25 mouse cellular contexts compared by ENCODE assay signal in genomic region chr16:11500061-11500460, GRCm38 (mm10).
DNase-seq lines count a peak whose midpoint lies in the region; ATAC-seq and TF ChIP-seq lines count a peak whose summit lies in the region.
"Had no signal": no experiment of that assay in that cellular context is flagged by ENCODE, and none has a peak within 500 bp of the region (broad histone marks: within the 10 kb centered on the region; RNA-seq: fewer than 3 reads in every experiment).

No protein-coding gene starts in this region.

- H3K9me3 ChIP-seq in embryonic facial prominence, embryonic 14.5 days (ENCODE audit: control insufficient read depth, low read length): no peaks in the 10 kb centered on the region
- no peaks in the 10 kb centered on the region for H3K9me3 ChIP-seq in embryonic facial prominence, embryonic 10.5 days
- no peaks in the 10 kb centered on the region for H3K9me3 ChIP-seq in heart, embryonic 14.5 days (ENCODE audit: control insufficient read depth, low read length)
- H3K9me3 ChIP-seq in forebrain, embryonic 10.5 days: no peaks in the 10 kb centered on the region
- H3K9me3 ChIP-seq: embryonic facial prominence, embryonic 12.5 days; forebrain, embryonic 13.5 days; hindbrain, embryonic 12.5 days had no signal

- TF ChIP-seq POLR2A in kidney, adult 2 months (IDR thresholded peaks at IDR 0.05; ENCODE audit: low read depth, low read length): no peak

- no peaks in the 10 kb centered on the region for H3K27me3 ChIP-seq in embryonic facial prominence, embryonic 14.5 days (replicated peaks; ENCODE audit: control insufficient read depth, insufficient read depth, low read length)
- H3K27me3 ChIP-seq in embryonic facial prominence, embryonic 10.5 days (replicated peaks; ENCODE audit: low read depth, poor library complexity, severe bottlenecking): no peaks in the 10 kb centered on the region
- no peaks in the 10 kb centered on the region for H3K27me3 ChIP-seq in heart, embryonic 14.5 days (ENCODE audit: control insufficient read depth, insufficient read depth, low read length)
- H3K27me3 ChIP-seq in kidney, adult 2 months (replicated peaks; ENCODE audit: control insufficient read depth, insufficient read depth, low read length): no peaks in the 10 kb centered on the region
- no peaks in the 10 kb centered on the region for H3K27me3 ChIP-seq in forebrain, embryonic 10.5 days (ENCODE audit: poor library complexity, severe bottlenecking)
- H3K27me3 ChIP-seq: CH12.LX; embryonic facial prominence, embryonic 12.5 days; forebrain, embryonic 13.5 days; hindbrain, embryonic 12.5 days had no signal

- H3K4me2 ChIP-seq in embryonic facial prominence, embryonic 14.5 days (ENCODE audit: low read depth, low read length): no peak overlapping the region
- H3K4me2 ChIP-seq in heart, embryonic 14.5 days (ENCODE audit: low read length): no peak overlapping the region
- H3K4me2 ChIP-seq: embryonic facial prominence, embryonic 12.5 days; forebrain, embryonic 13.5 days; hindbrain, embryonic 12.5 days had no signal

- no peak for TF ChIP-seq CTCF in kidney, adult 2 months (conservative IDR thresholded peaks at IDR 0.05; ENCODE audit: insufficient read depth, insufficient read length, low read depth, low read length)

- peaks cover 16% of the 10 kb centered on the region for H3K4me1 ChIP-seq in embryonic facial prominence, embryonic 14.5 days (ENCODE audit: control insufficient read depth, insufficient read depth, low read length)
- peaks cover 27% of the 10 kb centered on the region for H3K4me1 ChIP-seq in embryonic facial prominence, embryonic 10.5 days
- H3K4me1 ChIP-seq in heart, embryonic 14.5 days (ENCODE audit: control insufficient read depth in 2 of 2, insufficient read depth in 2 of 2, low read length in 2 of 2): peaks cover 31 to 57% of the 10 kb centered on the region in 2 experiments
- peaks cover 56% of the 10 kb centered on the region for H3K4me1 ChIP-seq in kidney, adult 2 months (ENCODE audit: control insufficient read depth, insufficient read depth, low read length)
- peaks cover 40% of the 10 kb centered on the region for H3K4me1 ChIP-seq in forebrain, embryonic 10.5 days

- ATAC-seq in embryonic facial prominence, embryonic 14.5 days (ENCODE audit: low read depth): no peak
- ATAC-seq in heart, embryonic 14.5 days (ENCODE audit: insufficient number of reproducible peaks, insufficient read depth, low FRiP score, low read depth): no peak
- ATAC-seq: forebrain, embryonic 13.5 days; forebrain, postnatal 0 days; hindbrain, embryonic 16.5 days; inflammation-experienced regulatory T-cells, adult 6 months; intestine, postnatal 0 days had no signal

- 49% methylated on average over 4 of the region's 4 CpGs for WGBS in embryonic facial prominence, embryonic 14.5 days
- 71% methylated on average over 4 of the region's 4 CpGs for WGBS in embryonic facial prominence, embryonic 10.5 days
- 49% methylated on average over 4 of the region's 4 CpGs for WGBS in heart, embryonic 14.5 days
- 71% methylated on average over 4 of the region's 4 CpGs for WGBS in kidney, adult 2 months
- 86% methylated on average over 4 of the region's 4 CpGs for whole genome bisulfite sequencing in forebrain, embryonic 10.5 days

- no peak overlapping the region for H3K27ac ChIP-seq in embryonic facial prominence, embryonic 14.5 days (replicated peaks; ENCODE audit: low read depth, low read length)
- H3K27ac ChIP-seq in embryonic facial prominence, embryonic 10.5 days (replicated peaks): no peak overlapping the region
- peak overlapping the region; percentile 1 to 46; a peak in 1 of 4 replicates for H3K27ac ChIP-seq in heart, embryonic 14.5 days (replicated peaks in 1 of 2; ENCODE audit: control insufficient read depth in 1 of 2, insufficient read depth in 1 of 2, low read depth in 2 of 2, low read length in 2 of 2)
- peak overlapping the region; percentile 39; the same call in 1 of the 2 replicates for H3K27ac ChIP-seq in kidney, adult 2 months (ENCODE audit: insufficient read depth, low read depth, low read length)
- no peak overlapping the region for H3K27ac ChIP-seq in forebrain, embryonic 10.5 days
- H3K27ac ChIP-seq: embryonic facial prominence, embryonic 12.5 days; forebrain, embryonic 13.5 days; gastrocnemius, adult 2 months; hindbrain, embryonic 12.5 days had no signal

- H3K4me3 ChIP-seq in embryonic facial prominence, embryonic 14.5 days (ENCODE audit: low read depth, low read length): no peak overlapping the region
- H3K4me3 ChIP-seq in embryonic facial prominence, embryonic 10.5 days: no peak overlapping the region
- H3K4me3 ChIP-seq in heart, embryonic 14.5 days (ENCODE audit: control insufficient read depth in 1 of 2, insufficient read depth in 1 of 2, low read depth in 1 of 2, low read length in 2 of 2): no peak overlapping the region
- no peak overlapping the region for H3K4me3 ChIP-seq in kidney, adult 2 months (ENCODE audit: insufficient read depth, low read depth, low read length)
- no peak overlapping the region for H3K4me3 ChIP-seq in forebrain, embryonic 10.5 days
- H3K4me3 ChIP-seq: embryonic facial prominence, embryonic 12.5 days; forebrain, embryonic 13.5 days; gastrocnemius, adult 2 months; hindbrain, embryonic 12.5 days had no signal

- no peak overlapping the region for H3K9ac ChIP-seq in embryonic facial prominence, embryonic 14.5 days (ENCODE audit: low read depth, low read length)
- no peak overlapping the region for H3K9ac ChIP-seq in heart, embryonic 14.5 days (ENCODE audit: low read length)
- H3K9ac ChIP-seq: embryonic facial prominence, embryonic 12.5 days; forebrain, embryonic 13.5 days; forebrain, postnatal 0 days; hindbrain, embryonic 12.5 days had no signal

- H3K36me3 ChIP-seq in embryonic facial prominence, embryonic 14.5 days (ENCODE audit: control insufficient read depth, insufficient read depth, low read length): no peaks in the 10 kb centered on the region
- no peaks in the 10 kb centered on the region for H3K36me3 ChIP-seq in embryonic facial prominence, embryonic 10.5 days (replicated peaks)
- H3K36me3 ChIP-seq in heart, embryonic 14.5 days (ENCODE audit: control insufficient read depth, insufficient read depth, low read length): no peaks in the 10 kb centered on the region
- H3K36me3 ChIP-seq in kidney, adult 2 months (ENCODE audit: control insufficient read depth, insufficient read depth, low read length): peaks cover 2% of the 10 kb centered on the region; the same call in 1 of the 2 replicates
- H3K36me3 ChIP-seq in forebrain, embryonic 10.5 days (replicated peaks): no peaks in the 10 kb centered on the region
- H3K36me3 ChIP-seq: embryonic facial prominence, embryonic 12.5 days; hindbrain, embryonic 12.5 days had no signal

- DNase-seq in embryonic facial prominence, embryonic 14.5 days (ENCODE audit: low spot score): peak; percentile 17
- DNase-seq in embryonic facial prominence, embryonic 10.5 days (ENCODE audit: low spot score): no peak
- DNase-seq in heart, adult 11 months: no peak
- DNase-seq in kidney, adult 2 months: no peak
- DNase-seq in kidney, postnatal 10 days: no peak
- peak; percentile 66 for DNase-seq in NIH3T3 (ENCODE audit: low read depth)
- DNase-seq in forebrain, embryonic 10.5 days (ENCODE audit: extremely low spot score, low spot score): no peak
- DNase-seq: adrenal gland, adult 2 months; adrenal gland, postnatal 25 days; cerebellum, adult 2 months; cerebellum, postnatal 10 days; embryo, embryonic 11 days; forebrain, postnatal 0 days; gastrocnemius, adult 2 months; gastrocnemius, postnatal 25 days; heart, postnatal 36 days; kidney, adult 9 months had no signal

Comparison
In these comparisons a context has a peak if more than half of its experiments do, and no peak if none do; other contexts are left out.
1. DNase-seq: peak in embryonic facial prominence, embryonic 14.5 days (single experiment) and NIH3T3 (single experiment); none in embryonic facial prominence, embryonic 10.5 days (single experiment), heart, adult 11 months (single experiment), kidney, adult 2 months (single experiment), kidney, postnatal 10 days (single experiment) and forebrain, embryonic 10.5 days (single experiment).
2. H3K27ac ChIP-seq: peak in heart, embryonic 14.5 days (2 of 2) and kidney, adult 2 months (single experiment); none in embryonic facial prominence, embryonic 14.5 days (single experiment), embryonic facial prominence, embryonic 10.5 days (single experiment) and forebrain, embryonic 10.5 days (single experiment).